Mouse (Mus musculus) embryonic facial prominence, embryonic 13.5 days (tissue): ENCODE data around the gene Fgfr2. TPM values are rescaled to one million over a fixed set of nuclear protein-coding genes. Genes with fewer than 3 reads are reported as not detected.

Experiments
- ATAC-seq: fragments of 200-750 bp; cut with Nextera tagmentation; 2 replicates; pipeline ENCODE4 v1.8.0; 2017; ENCODE audit warnings: low read depth; ENCODE audit not compliant: insufficient number of reproducible peaks, insufficient read depth, low FRiP score, low TSS enrichment
- H3K27ac ChIP-seq: fragments of 300-500 bp; sonication (generic); 2 replicates; pipeline ENCODE4 v1.5.1; 2015; ENCODE audit warnings: moderate library complexity, mild to moderate bottlenecking, inconsistent platforms
- H3K27me3 ChIP-seq: fragments of 300-500 bp; sonication (generic); 2 replicates; pipeline ENCODE4 v1.6.1; 2015; ENCODE audit warnings: mild to moderate bottlenecking, inconsistent platforms
- H3K36me3 ChIP-seq: fragments of 300-500 bp; sonication (generic); 2 replicates; pipeline ENCODE4 v1.6.1; 2015; ENCODE audit warnings: mild to moderate bottlenecking, inconsistent platforms
- H3K4me1 ChIP-seq: fragments of 300-500 bp; sonication (generic); 2 replicates; pipeline ENCODE4 v1.6.1; 2015; ENCODE audit warnings: inconsistent platforms
- H3K4me2 ChIP-seq: fragments of 300-500 bp; sonication (generic); 2 replicates; pipeline ENCODE4 v1.6.1; 2015; ENCODE audit warnings: moderate library complexity, mild to moderate bottlenecking, inconsistent platforms
- H3K4me3 ChIP-seq: fragments of 300-500 bp; sonication (generic); 2 replicates; pipeline ENCODE4 v1.5.1; 2015; ENCODE audit warnings: mild to moderate bottlenecking, inconsistent platforms
- H3K9ac ChIP-seq: fragments of 300-500 bp; sonication (generic); 2 replicates; pipeline ENCODE4 v1.6.1; 2015; ENCODE audit warnings: mild to moderate bottlenecking, inconsistent platforms
- H3K9me3 ChIP-seq: fragments of 300-500 bp; sonication (generic); 2 replicates; pipeline ENCODE4 v1.6.1; 2016; ENCODE audit warnings: inconsistent platforms
- WGBS: fragments of 180-500 bp; shearing (Covaris S2); methylation state at CpG from one replicate; pipeline ENCODE4 v1.1.7; 2015; ENCODE audit warnings: mixed read lengths; 5-methylcytosine and 5-hydroxymethylcytosine counted together
- polyA plus RNA-seq: library from polyadenylated mRNA; unstranded; fragments of >200 nt; fragmentation: Nextera tagmentation; extraction: Ambion mirVana; gene quantifications from 2 replicates; pipeline ENCODE4 v1.2.1, GENCODE M21; 2015

Fgfr2 gene
- polyA plus RNA-seq, 1 experiment from 2014 or later, result 174 TPM

DNA sequence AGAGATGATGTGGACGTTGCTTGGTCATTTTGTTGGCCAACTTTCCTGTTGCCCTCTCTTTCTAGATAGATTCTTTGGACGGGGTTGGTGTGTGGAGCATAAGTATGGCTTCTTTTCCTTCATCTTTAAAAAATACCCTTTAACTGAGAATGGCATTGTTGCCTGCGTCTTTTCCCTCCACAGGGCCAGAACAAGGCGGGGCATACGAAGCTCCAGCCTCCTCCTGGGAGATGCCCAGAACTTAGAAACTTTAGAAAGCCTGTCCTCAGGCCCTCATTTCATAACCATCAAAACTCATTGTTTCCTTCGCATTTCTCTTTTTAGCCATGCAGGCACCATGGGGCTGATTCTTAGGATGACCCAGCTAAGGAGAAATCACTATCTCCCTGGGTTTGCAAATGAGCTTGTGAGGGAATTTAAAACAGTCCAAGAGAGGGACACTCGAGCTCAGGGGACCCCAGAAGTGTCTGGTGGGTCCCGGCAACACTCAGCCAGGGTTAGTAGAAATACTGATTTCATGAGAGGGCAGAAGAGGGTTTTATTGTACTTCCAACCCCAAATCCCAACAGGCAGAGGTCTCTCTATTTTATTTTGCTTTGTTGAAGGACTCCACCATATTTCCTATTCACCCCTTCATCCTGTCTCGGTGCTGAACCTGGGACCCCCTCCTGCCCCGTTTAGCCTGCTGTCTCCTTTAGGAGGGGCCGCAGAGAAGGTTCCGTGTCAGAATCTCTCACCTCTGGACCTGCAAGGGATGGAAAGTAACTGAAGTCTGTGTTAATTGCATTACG lies 2754.9 kb downstream of the Fgfr2 start:
- Histone ChIP-seq H3K9me3 (peaks cover 7% of the 10 kb centered on the region), H3K4me2 (peak overlapping the region; percentile 44), H3K27ac (no peak overlapping the region), H3K4me1 (peaks cover 30% of the 10 kb centered on the region), H3K27me3 (no peaks in the 10 kb centered on the region; the same call in 1 of the 2 replicates), H3K9ac (peak overlapping the region; percentile 40; the same call in 1 of the 2 replicates), H3K36me3 (no peaks in the 10 kb centered on the region), H3K4me3 (peak overlapping the region; percentile 4; the same call in 1 of the 2 replicates)
- no peak for ATAC-seq
- WGBS, result 31% methylated on average over 13 of the region's 13 CpGs

DNA sequence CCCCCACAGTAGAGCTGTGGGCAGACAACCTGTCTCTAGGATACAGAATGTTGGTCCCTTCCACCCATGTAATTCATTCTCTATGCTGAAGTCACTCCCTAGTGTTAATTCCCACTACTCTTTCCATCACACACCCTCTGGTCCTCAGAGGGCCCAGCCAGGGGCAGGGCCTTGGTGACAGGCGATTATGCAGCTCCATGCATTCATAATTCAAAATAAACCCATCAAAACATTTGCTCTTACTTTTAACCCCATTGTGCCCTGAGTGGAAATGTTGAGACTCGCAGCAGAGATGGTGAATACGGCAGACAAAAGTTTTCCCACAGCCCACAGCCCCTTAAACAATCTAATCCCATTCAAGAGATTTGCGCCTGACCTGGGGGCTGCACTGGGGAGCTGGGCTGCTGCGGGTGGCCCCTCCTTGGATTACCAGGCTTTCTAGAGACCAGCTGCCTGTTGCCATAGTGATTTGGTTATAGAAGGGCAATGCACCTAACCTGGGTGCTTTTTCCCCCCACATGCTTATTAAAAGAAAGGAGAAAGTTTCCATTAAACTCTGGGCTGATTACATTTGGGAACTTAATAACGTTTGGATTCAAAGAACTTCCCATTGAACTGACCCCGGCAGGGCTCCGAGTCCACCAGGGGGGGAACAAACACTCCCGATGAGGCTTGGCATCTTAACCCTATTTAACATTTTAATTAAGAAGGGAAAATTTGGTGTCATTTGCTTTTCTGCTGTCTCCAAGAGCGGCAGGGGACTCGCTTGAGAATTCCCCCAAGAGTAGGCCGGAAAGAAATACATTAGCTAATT lies 2755.7 kb downstream of the Fgfr2 start:
- H3K9me3 ChIP-seq, result peaks cover 7% of the 10 kb centered on the region
- no peaks in the 10 kb centered on the region; the same call in 1 of the 2 replicates for H3K27me3 ChIP-seq
- no peak overlapping the region for H3K9ac ChIP-seq
- no peak overlapping the region for H3K27ac ChIP-seq
- peaks cover 30% of the 10 kb centered on the region for H3K4me1 ChIP-seq
- H3K36me3 ChIP-seq, result no peaks in the 10 kb centered on the region
- ATAC-seq, result no peak
- H3K4me2 ChIP-seq, result no peak overlapping the region
- no peak overlapping the region for H3K4me3 ChIP-seq
- WGBS, result 20% methylated on average over 12 of the region's 12 CpGs

GRCm38 (mm10) chr7:130365711-130366110 lies 2757.4 kb downstream of the Fgfr2 start:
- Histone ChIP-seq H3K27ac (no peak overlapping the region), H3K4me3 (no peak overlapping the region), H3K27me3 (no peaks in the 10 kb centered on the region; the same call in 1 of the 2 replicates), H3K4me2 (no peak overlapping the region), H3K9me3 (peaks cover 3% of the 10 kb centered on the region; the same call in 1 of the 2 replicates), H3K4me1 (peaks cover 30% of the 10 kb centered on the region), H3K36me3 (no peaks in the 10 kb centered on the region), H3K9ac (no peak overlapping the region)
- ATAC-seq, result no peak
- 92% methylated on average over 10 of the region's 10 CpGs for WGBS

GRCm38 (mm10) chr7:130340412-130341152 lies 2782.6 kb downstream of the Fgfr2 start:
- peak; percentile 79 for ATAC-seq
- Histone ChIP-seq H3K4me3 (no peak overlapping the region), H3K4me1 (peaks cover 13% of the 10 kb centered on the region; the same call in 1 of the 2 replicates), H3K27ac (peak overlapping the region; percentile 79), H3K9me3 (no peaks in the 10 kb centered on the region), H3K9ac (no peak overlapping the region), H3K4me2 (no peak overlapping the region), H3K36me3 (no peaks in the 10 kb centered on the region), H3K27me3 (no peaks in the 10 kb centered on the region)
- WGBS, result 58% methylated on average over 6 of the region's 6 CpGs

DNA sequence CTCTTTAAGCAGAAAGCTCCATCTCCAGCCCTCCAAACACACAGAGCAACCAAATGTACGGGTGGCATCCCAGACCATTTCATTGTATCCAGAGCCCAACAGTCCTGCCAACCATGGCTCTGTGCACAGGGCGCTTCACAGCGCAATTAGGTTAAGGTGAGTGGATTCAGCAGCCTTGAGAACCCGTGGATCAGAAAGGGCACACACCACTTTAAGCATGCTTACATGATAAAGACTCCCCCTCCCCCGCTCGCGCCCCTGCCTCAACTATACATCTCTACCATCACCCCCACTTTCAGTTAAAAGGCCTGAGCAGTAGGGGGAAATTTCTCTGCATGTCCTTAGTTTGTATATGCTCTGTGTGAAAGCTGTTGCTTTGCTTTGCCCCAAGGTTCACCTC lies 2785.5 kb downstream of the Fgfr2 start:
- 91% methylated on average over 7 of the region's 7 CpGs for WGBS
- ATAC-seq, result no peak
- no peak overlapping the region for H3K4me2 ChIP-seq

DNA sequence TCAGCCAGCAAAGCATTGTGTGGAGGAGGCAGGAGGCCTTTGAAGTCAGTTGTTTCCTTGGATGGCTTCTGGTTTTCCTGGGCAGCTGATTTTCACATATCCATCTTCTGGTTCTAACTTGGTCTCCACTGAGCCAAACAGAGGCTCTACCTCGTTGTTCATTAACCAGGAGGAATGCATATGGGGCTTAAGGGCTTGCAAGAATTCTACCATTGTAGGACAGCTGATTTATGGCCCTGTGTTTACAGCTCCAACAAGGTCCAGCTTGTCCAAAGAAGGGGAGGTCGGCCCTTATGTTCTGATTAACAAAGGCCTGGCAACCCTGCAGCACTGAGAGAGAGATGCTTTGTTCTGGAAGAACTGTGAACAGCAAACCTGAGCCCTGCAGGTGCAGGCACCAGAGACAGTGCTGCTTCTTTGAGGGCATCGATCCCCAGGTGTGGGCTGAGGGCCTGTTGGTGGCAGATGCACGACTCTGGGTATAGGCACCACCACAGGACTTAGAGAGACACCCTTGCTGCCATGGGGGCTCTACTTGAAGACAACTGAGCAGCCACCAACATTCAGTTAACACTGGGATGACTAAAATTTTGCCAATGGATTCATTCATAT lies 2787.6 kb downstream of the Fgfr2 start:
- peaks cover 27% of the 10 kb centered on the region for H3K4me1 ChIP-seq
- H3K36me3 ChIP-seq, result no peaks in the 10 kb centered on the region
- no peak overlapping the region for H3K4me3 ChIP-seq
- no peaks in the 10 kb centered on the region for H3K9me3 ChIP-seq
- WGBS, result 66% methylated on average over 4 of the region's 4 CpGs
- H3K9ac ChIP-seq, result no peak overlapping the region
- H3K27me3 ChIP-seq, result no peaks in the 10 kb centered on the region
- no peak overlapping the region for H3K4me2 ChIP-seq
- H3K27ac ChIP-seq, result no peak overlapping the region
- no peak for ATAC-seq

More for the DNA sequence above, 2785.5 kb downstream of the Fgfr2 start:
- H3K4me1 ChIP-seq, result peaks cover 21% of the 10 kb centered on the region
- H3K4me3 ChIP-seq, result no peak overlapping the region
- no peak overlapping the region for H3K27ac ChIP-seq
- H3K9me3 ChIP-seq, result no peaks in the 10 kb centered on the region
- H3K36me3 ChIP-seq, result no peaks in the 10 kb centered on the region
- H3K9ac ChIP-seq, result no peak overlapping the region
- H3K27me3 ChIP-seq, result no peaks in the 10 kb centered on the region

GRCm38 (mm10) chr7:130332515-130333220 lies 2790.5 kb downstream of the Fgfr2 start:
- no peak for ATAC-seq
- Histone ChIP-seq H3K27ac (peak overlapping the region; percentile 71), H3K4me3 (no peak overlapping the region), H3K36me3 (no peaks in the 10 kb centered on the region), H3K4me1 (peaks cover 41% of the 10 kb centered on the region), H3K9ac (no peak overlapping the region), H3K4me2 (no peak overlapping the region), H3K9me3 (no peaks in the 10 kb centered on the region), H3K27me3 (no peaks in the 10 kb centered on the region)
- WGBS, result 77% methylated on average over 11 of the region's 11 CpGs

GRCm38 (mm10) chr7:130327603-130328365 lies 2795.4 kb downstream of the Fgfr2 start:
- Histone ChIP-seq H3K4me2 (peak overlapping the region; percentile 46), H3K4me1 (peaks cover 71% of the 10 kb centered on the region), H3K9ac (0 out of 2 replicates have a peak overlapping the region, but pooled peaks have one; percentile 44), H3K9me3 (no peaks in the 10 kb centered on the region), H3K36me3 (no peaks in the 10 kb centered on the region), H3K27ac (peak overlapping the region; percentile 76), H3K4me3 (no peak overlapping the region), H3K27me3 (no peaks in the 10 kb centered on the region)
- no peak for ATAC-seq
- WGBS, result 5% methylated on average over 15 of the region's 15 CpGs

- Histone ChIP-seq H3K4me1 (peaks cover 74% of the 10 kb centered on the region), H3K9me3 (no peaks in the 10 kb centered on the region), H3K27me3 (no peaks in the 10 kb centered on the region), H3K4me3 (no peak overlapping the region), H3K36me3 (no peaks in the 10 kb centered on the region), H3K9ac (no peak overlapping the region), H3K27ac (peak overlapping the region; percentile 77; the same call in 1 of the 2 replicates), H3K4me2 (no peak overlapping the region)
- 54% methylated on average over 15 of the region's 15 CpGs for WGBS
- no peak for ATAC-seq
Measured at GRCm38 (mm10) chr7:130325983-130326433, 2797.1 kb downstream of the Fgfr2 start.
